Mouse (Mus musculus) mouse embryonic stem cell (cell line): ENCODE data around the gene Gltpd2.

Experiments
- in situ Hi-C, 2 experiments: fragments of 300-500 bp; cut with MboI; formaldehyde crosslinking; loops; 1 replicate in 1 of 2; 3 replicates in 1 of 2; pipeline ENCODE4 v1.14.3; 2019 to 2020; ENCODE audit warnings: low sequenced_read_pairs in 2 of 2, low pct_unique_long_range_greater_than_20kb in 1 of 2, mixed read lengths in 1 of 2; ENCODE audit not compliant: unreplicated experiment in 1 of 2

Gene Gltpd2

DNA sequence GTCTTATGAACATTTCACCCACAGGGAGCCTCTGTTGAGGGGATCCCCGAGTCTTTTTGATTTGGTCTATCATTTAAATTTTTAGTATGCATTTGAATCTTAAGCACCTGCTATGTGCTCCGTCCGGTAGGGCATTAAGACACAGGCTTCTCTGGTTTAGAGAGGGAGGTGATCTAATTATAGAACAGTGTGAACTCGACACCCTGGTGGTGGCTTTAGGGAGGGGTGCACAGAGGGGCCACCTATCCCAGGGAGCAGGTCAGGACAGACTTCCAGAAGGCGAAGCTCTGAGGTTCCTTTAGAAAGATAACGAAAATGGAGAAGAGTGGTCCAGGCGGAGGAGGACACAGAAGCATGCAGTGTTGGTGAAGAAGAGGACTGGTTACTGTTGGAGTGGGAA lies 25.5 kb downstream of the Gltpd2 start:
- in situ Hi-C loops, result no loop called here

GRCm38 (mm10) chr11:70551526-70551925 lies 32.5 kb downstream of the Gltpd2 start:
- in situ Hi-C loops, result no loop called here

DNA sequence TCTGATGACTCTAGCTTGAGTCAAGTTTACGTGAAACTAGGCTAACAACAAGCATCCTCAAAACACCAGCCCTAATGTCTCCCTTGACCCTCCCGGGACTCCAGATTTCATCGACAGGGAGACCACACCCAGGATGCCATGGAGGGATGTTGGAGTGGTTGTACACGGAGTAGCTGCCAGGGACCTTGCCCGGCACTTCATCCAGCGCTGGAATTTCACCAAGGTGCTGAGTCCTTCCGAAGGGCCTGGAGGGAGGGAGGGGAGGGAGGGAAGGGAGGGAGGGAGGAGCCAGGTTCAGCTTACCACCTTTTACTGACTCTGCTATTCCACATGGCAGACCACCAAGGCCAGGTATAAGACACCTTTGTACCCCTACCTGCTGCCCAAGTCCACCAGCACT lies 34.9 kb downstream of the Gltpd2 start:
- in situ Hi-C loops, result no loop called here

DNA sequence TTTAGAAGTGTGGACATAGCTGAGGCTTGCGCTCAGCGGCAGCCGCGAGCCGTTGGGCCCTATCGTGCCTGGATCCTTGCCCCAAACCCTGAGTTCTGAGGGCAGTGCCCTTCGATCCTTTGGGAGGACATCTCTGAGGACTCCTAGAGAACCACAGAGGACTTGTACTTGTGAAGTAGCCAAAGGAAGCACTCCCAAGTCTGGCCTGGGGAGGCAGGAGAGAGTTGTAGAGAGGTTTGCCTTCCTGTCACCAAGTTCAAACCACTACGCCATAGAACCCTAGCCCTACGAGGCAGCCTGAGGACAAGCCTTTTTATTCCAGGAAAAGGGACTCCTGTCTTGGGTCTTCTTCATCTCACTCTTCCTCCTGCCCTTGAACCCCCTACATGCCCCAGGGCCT lies 38.5 kb downstream of the Gltpd2 start:
- in situ Hi-C loops, result no loop called here

- in situ Hi-C loops, result no loop called here
Observed at GRCm38 (mm10) chr11:70561937-70562286, 42.9 kb downstream of the Gltpd2 start.

GRCm38 (mm10) chr11:70562287-70562994 lies 43.4 kb downstream of the Gltpd2 start, which contains the start of gene Mink1:
TSS of gene Mink1 (plus strand) at chr11:70562881.
- in situ Hi-C loops, result no loop called here

DNA sequence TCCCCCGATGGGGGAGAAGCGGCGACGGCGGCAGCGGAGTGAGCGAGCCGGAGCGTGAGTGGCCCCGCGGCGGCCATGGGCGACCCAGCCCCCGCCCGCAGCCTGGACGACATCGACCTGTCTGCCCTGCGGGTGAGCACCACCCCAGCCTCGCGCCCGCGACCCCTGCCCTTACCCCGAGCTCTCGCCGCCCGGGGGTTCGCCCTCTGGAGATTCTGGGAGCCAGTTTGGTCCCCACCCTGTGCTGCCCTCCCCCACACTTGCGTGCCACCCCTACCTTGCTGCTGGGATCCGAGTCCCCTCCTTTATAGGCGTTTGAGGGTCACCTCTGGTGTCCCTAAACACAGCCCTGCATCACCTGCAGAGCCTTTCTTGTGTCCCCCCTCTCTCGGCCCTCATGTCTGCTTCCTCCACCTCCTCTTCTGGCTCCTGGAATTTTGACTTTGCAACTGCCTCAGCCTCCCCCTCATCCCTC lies 44.0 kb downstream of the Gltpd2 start:
- in situ Hi-C loops, result no loop called here

GRCm38 (mm10) chr11:70563470-70564275 lies 44.7 kb downstream of the Gltpd2 start:
- in situ Hi-C loops, result no loop called here

DNA sequence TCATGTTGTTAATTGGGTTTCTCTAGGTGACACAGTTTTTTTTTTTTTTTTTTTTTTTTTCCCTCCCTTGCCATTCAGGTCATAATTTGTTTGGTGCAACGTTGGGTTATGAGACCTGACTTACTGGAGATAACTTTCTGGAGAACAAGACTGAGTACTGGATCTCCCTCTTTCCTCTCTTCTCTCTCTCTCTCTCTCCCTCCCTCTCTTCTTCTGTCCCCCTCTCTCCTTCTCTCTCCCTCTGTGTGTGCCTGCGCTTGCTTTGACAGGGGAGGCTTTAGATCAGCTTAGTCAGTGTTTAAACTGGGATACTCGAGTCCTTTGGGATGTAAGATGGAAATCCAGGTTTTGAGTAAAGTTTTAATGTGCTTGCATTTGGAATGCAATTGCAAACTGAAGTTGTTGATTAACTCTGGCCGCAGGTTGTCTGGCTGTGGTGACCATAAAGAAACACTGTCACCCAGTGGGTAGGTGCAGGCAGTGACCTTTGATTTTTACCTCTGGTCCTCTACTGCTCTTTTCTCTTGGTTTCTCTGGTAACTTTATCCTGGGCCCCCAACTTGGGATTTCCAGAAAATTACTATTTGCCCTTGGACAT lies 45.4 kb downstream of the Gltpd2 start:
- in situ Hi-C loops, result no loop called here

GRCm38 (mm10) chr11:70566586-70566985 lies 47.6 kb downstream of the Gltpd2 start:
- in situ Hi-C loops, result no loop called here
